In genomic region chr8:120300601-120301141, GRCm38 (mm10) we compare ENCODE assay signal across 8 mouse cellular contexts.
DNase-seq lines count a peak whose midpoint lies in the region; ATAC-seq and TF ChIP-seq lines count a peak whose summit lies in the region.

No protein-coding gene starts in this region.

- no peaks in the 10 kb centered on the region for H3K9me3 ChIP-seq in intestine, postnatal 0 days (ENCODE audit: control insufficient read depth)
- no peaks in the 10 kb centered on the region for H3K9me3 ChIP-seq in limb, embryonic 14.5 days (ENCODE audit: control insufficient read depth, low read length)
- H3K9me3 ChIP-seq in midbrain, embryonic 15.5 days = no peaks in the 10 kb centered on the region

- DNase-seq in layer of hippocampus, adult 11-12 months (ENCODE audit: low spot score) = peak; percentile 82
- no peak for DNase-seq in layer of hippocampus, adult 9-10 months (ENCODE audit: low spot score)
- DNase-seq in embryo, embryonic 10.5 days (ENCODE audit: low spot score) = peak; percentile 79
- DNase-seq in gastrocnemius, postnatal 36 days = peak; percentile 70 to 71
- DNase-seq in limb, embryonic 14.5 days (ENCODE audit: low spot score) = peak; percentile 50
- DNase-seq in spleen, adult 2 months (ENCODE audit: low read depth in 1 of 2, low spot score in 2 of 2) = peak in 1 of 2 experiments; percentile 68

- H3K36me3 ChIP-seq in intestine, postnatal 0 days (ENCODE audit: control insufficient read depth, insufficient read depth) = no peaks in the 10 kb centered on the region
- no peaks in the 10 kb centered on the region for H3K36me3 ChIP-seq in limb, embryonic 14.5 days (ENCODE audit: control insufficient read depth, insufficient read depth, low read length)
- no peaks in the 10 kb centered on the region for H3K36me3 ChIP-seq in midbrain, embryonic 15.5 days (replicated peaks)
- H3K36me3 ChIP-seq in spleen, adult 2 months (ENCODE audit: control insufficient read depth, insufficient read depth, low read length) = no peaks in the 10 kb centered on the region

- H3K27ac ChIP-seq in intestine, postnatal 0 days (ENCODE audit: low read depth, low read length) = no peak overlapping the region
- H3K27ac ChIP-seq in limb, embryonic 14.5 days (replicated peaks; ENCODE audit: low read depth, low read length) = 0 out of 2 replicates have a peak overlapping the region, but pooled peaks have one; percentile 19
- peak overlapping the region; percentile 2 for H3K27ac ChIP-seq in midbrain, embryonic 15.5 days
- H3K27ac ChIP-seq in spleen, adult 2 months (ENCODE audit: insufficient read depth, low read length) = no peak overlapping the region

- TF ChIP-seq CTCF in intestine, postnatal 0 days (IDR thresholded peaks at IDR 0.05; ENCODE audit: low read depth) = peak; percentile 97
- TF ChIP-seq CTCF in spleen, adult 2 months (IDR thresholded peaks at IDR 0.05; ENCODE audit: extremely low read depth, insufficient read depth, insufficient read length, insufficient replicate concordance) = peak; percentile 99

- TF ChIP-seq POLR2A in limb, embryonic 14.5 days (IDR thresholded peaks at IDR 0.05; ENCODE audit: borderline replicate concordance, extremely low read depth, insufficient read depth, insufficient read length) = no peak
- no peak for TF ChIP-seq POLR2A in spleen, adult 2 months (IDR thresholded peaks at IDR 0.05; ENCODE audit: low read depth, low read length)

- no peaks in the 10 kb centered on the region for H3K4me1 ChIP-seq in intestine, postnatal 0 days (replicated peaks; ENCODE audit: control insufficient read depth, insufficient read depth, low read length)
- H3K4me1 ChIP-seq in limb, embryonic 14.5 days (ENCODE audit: control insufficient read depth, insufficient read depth, low read length) = peaks cover 55% of the 10 kb centered on the region
- peaks cover 63% of the 10 kb centered on the region for H3K4me1 ChIP-seq in midbrain, embryonic 15.5 days
- H3K4me1 ChIP-seq in spleen, adult 2 months (ENCODE audit: control insufficient read depth, insufficient read depth, insufficient read length) = no peaks in the 10 kb centered on the region

- H3K4me3 ChIP-seq in intestine, postnatal 0 days (ENCODE audit: low read depth, low read length) = no peak overlapping the region
- no peak overlapping the region for H3K4me3 ChIP-seq in limb, embryonic 14.5 days (replicated peaks; ENCODE audit: low read length)
- no peak overlapping the region for H3K4me3 ChIP-seq in midbrain, embryonic 15.5 days
- no peak overlapping the region for H3K4me3 ChIP-seq in spleen, adult 2 months (ENCODE audit: extremely low read depth, insufficient read depth, insufficient read length)

- intact Hi-C loops in gastrocnemius, postnatal 36 days (cut with DNase I) = loop anchor here (1.0 kb wide), 1 partner anchor 19 kb away; no protein-coding TSS in a partner anchor

- H3K27me3 ChIP-seq in intestine, postnatal 0 days (replicated peaks; ENCODE audit: control insufficient read depth, insufficient read depth, low read length) = no peaks in the 10 kb centered on the region
- H3K27me3 ChIP-seq in limb, embryonic 14.5 days (ENCODE audit: control insufficient read depth, insufficient read depth, low read length) = no peaks in the 10 kb centered on the region
- no peaks in the 10 kb centered on the region for H3K27me3 ChIP-seq in midbrain, embryonic 15.5 days (replicated peaks)
- no peaks in the 10 kb centered on the region for H3K27me3 ChIP-seq in spleen, adult 2 months (ENCODE audit: control insufficient read depth, insufficient read depth, low read length)

- 12% methylated on average over 13 of the region's 13 CpGs for WGBS in intestine, postnatal 0 days
- WGBS in limb, embryonic 14.5 days = 14% methylated on average over 13 of the region's 13 CpGs
- WGBS in midbrain, embryonic 15.5 days = 4% methylated on average over 13 of the region's 13 CpGs
- 9% methylated on average over 13 of the region's 13 CpGs for WGBS in spleen, adult 2 months

- no peak overlapping the region for H3K4me2 ChIP-seq in intestine, postnatal 0 days (replicated peaks; ENCODE audit: low read depth)
- 0 out of 2 replicates have a peak overlapping the region, but pooled peaks have one; percentile 16 for H3K4me2 ChIP-seq in limb, embryonic 14.5 days (replicated peaks; ENCODE audit: low read depth, low read length, severe bottlenecking)
- peak overlapping the region; percentile 2; the same call in 1 of the 2 replicates for H3K4me2 ChIP-seq in midbrain, embryonic 15.5 days

- peak; percentile 44 for ATAC-seq in intestine, postnatal 0 days
- peak; percentile 44; the same call in 1 of the 2 replicates for ATAC-seq in limb, embryonic 14.5 days (ENCODE audit: low FRiP score, low read depth)
- ATAC-seq in midbrain, embryonic 15.5 days (replicated peaks) = 0 out of 2 replicates have a peak, but pooled peaks have one; percentile 15

- H3K9ac ChIP-seq in intestine, postnatal 0 days (ENCODE audit: low read depth, low read length) = no peak overlapping the region
- no peak overlapping the region for H3K9ac ChIP-seq in limb, embryonic 14.5 days (ENCODE audit: low read depth, low read length, severe bottlenecking)
- no peak overlapping the region for H3K9ac ChIP-seq in midbrain, embryonic 15.5 days

Comparison
In these comparisons a context has a peak if more than half of its experiments do, and no peak if none do; other contexts are left out.
1. H3K27ac ChIP-seq: peak in limb, embryonic 14.5 days (single experiment) and midbrain, embryonic 15.5 days (single experiment); none in intestine, postnatal 0 days (single experiment) and spleen, adult 2 months (single experiment).
2. Peak in every context shown above with its lines, with median percentiles within 50 percentile points of each other: ATAC-seq.